Mouse (Mus musculus): ENCODE data around the gene Ptpn5.

Gene Ptpn5

GRCm38 (mm10) chr7:47111121-47111520 is 22.4 kb downstream of the Ptpn5 start:
- no peak for DNase-seq (ENCODE audit: low read depth, low spot score)

- DNase-seq (ENCODE audit: low read depth, low spot score), result no peak
Observed at GRCm38 (mm10) chr7:47110511-47110910, 23.0 kb downstream of the Ptpn5 start.

GRCm38 (mm10) chr7:47108779-47109189 is 24.7 kb downstream of the Ptpn5 start:
- no peak for DNase-seq (ENCODE audit: low read depth, low spot score)

GRCm38 (mm10) chr7:47106949-47107348 is 26.5 kb downstream of the Ptpn5 start:
- DNase-seq (ENCODE audit: low read depth, low spot score), result no peak

GRCm38 (mm10) chr7:47103671-47104414 is 29.6 kb downstream of the Ptpn5 start:
- DNase-seq (ENCODE audit: low read depth, low spot score), result no peak

- DNase-seq (ENCODE audit: low read depth, low spot score), result no peak
Observed at GRCm38 (mm10) chr7:47102970-47103369, 30.5 kb downstream of the Ptpn5 start.

GRCm38 (mm10) chr7:47100615-47101014 is 32.9 kb downstream of the Ptpn5 start:
- no peak for DNase-seq (ENCODE audit: low read depth, low spot score)

- no peak for DNase-seq (ENCODE audit: low read depth, low spot score)
Observed at GRCm38 (mm10) chr7:47099306-47099705, 34.2 kb downstream of the Ptpn5 start.

- no peak for DNase-seq (ENCODE audit: low read depth, low spot score)
Observed at GRCm38 (mm10) chr7:47098044-47098443, 35.4 kb downstream of the Ptpn5 start.

GRCm38 (mm10) chr7:47094969-47095368 is 38.5 kb downstream of the Ptpn5 start:
- no peak for DNase-seq (ENCODE audit: low read depth, low spot score)

GRCm38 (mm10) chr7:47093935-47094334 is 39.5 kb downstream of the Ptpn5 start:
- DNase-seq (ENCODE audit: low read depth, low spot score), result no peak

GRCm38 (mm10) chr7:47085075-47085474 is 48.4 kb downstream of the Ptpn5 start:
- no peak for DNase-seq (ENCODE audit: low read depth, low spot score)

- peak; percentile 12 for DNase-seq (ENCODE audit: low read depth, low spot score)
Observed at GRCm38 (mm10) chr7:47081277-47081676, 52.2 kb downstream of the Ptpn5 start.

- DNase-seq (ENCODE audit: low read depth, low spot score), result no peak
Observed at GRCm38 (mm10) chr7:47080868-47081267, 52.6 kb downstream of the Ptpn5 start.

GRCm38 (mm10) chr7:47077451-47077850 is 56.0 kb downstream of the Ptpn5 start:
- DNase-seq (ENCODE audit: low read depth, low spot score), result no peak

- no peak for DNase-seq (ENCODE audit: low read depth, low spot score)
Observed at GRCm38 (mm10) chr7:47076729-47077128, 56.8 kb downstream of the Ptpn5 start.

GRCm38 (mm10) chr7:47076193-47076592 is 57.3 kb downstream of the Ptpn5 start:
- no peak for DNase-seq (ENCODE audit: low read depth, low spot score)

GRCm38 (mm10) chr7:47073536-47074521 is 59.7 kb downstream of the Ptpn5 start:
- no peak for DNase-seq (ENCODE audit: low read depth, low spot score)

GRCm38 (mm10) chr7:47072551-47072950 is 60.9 kb downstream of the Ptpn5 start:
- DNase-seq (ENCODE audit: low read depth, low spot score), result no peak

- DNase-seq (ENCODE audit: low read depth, low spot score), result no peak
Observed at GRCm38 (mm10) chr7:47067879-47068278, 65.6 kb downstream of the Ptpn5 start.

GRCm38 (mm10) chr7:47066942-47067341 is 66.5 kb downstream of the Ptpn5 start:
- no peak for DNase-seq (ENCODE audit: low read depth, low spot score)

- no peak for DNase-seq (ENCODE audit: low read depth, low spot score)
Observed at GRCm38 (mm10) chr7:47061560-47061959, 71.9 kb downstream of the Ptpn5 start.

- DNase-seq (ENCODE audit: low read depth, low spot score), result no peak
Observed at GRCm38 (mm10) chr7:47059339-47059738, 74.1 kb downstream of the Ptpn5 start.

Measured in brain, embryonic 18.5 days (tissue).